Comparison of ENCODE assay signal across 8 mouse cellular contexts in genomic region chr19:8920836-8921291, GRCm38 (mm10). TPM values are rescaled to one million over a fixed set of nuclear protein-coding genes. Genes with fewer than 3 reads are reported as not detected.
A peak's percentile ranks its signal among the peaks of the same experiment; 100 is the strongest.
DNase-seq lines count a peak whose midpoint lies in the region; ATAC-seq lines count a peak whose summit lies in the region.

No protein-coding gene starts in this region.

- no peaks in the 10 kb centered on the region for H3K9me3 ChIP-seq in heart, embryonic 10.5 days
- no peaks in the 10 kb centered on the region for H3K9me3 ChIP-seq in forebrain, embryonic 10.5 days
- no peaks in the 10 kb centered on the region for H3K9me3 ChIP-seq in midbrain, embryonic 11.5 days (ENCODE audit: control insufficient read depth, low read length)

- peaks cover 33% of the 10 kb centered on the region for H3K36me3 ChIP-seq in heart, embryonic 10.5 days
- peaks cover 42% of the 10 kb centered on the region for H3K36me3 ChIP-seq in forebrain, embryonic 10.5 days (replicated peaks)
- peaks cover 5% of the 10 kb centered on the region; the same call in 1 of the 2 replicates for H3K36me3 ChIP-seq in midbrain, embryonic 11.5 days (ENCODE audit: control insufficient read depth, insufficient read depth, low read length)

- ATAC-seq in midbrain, embryonic 11.5 days (ENCODE audit: low FRiP score) = peak; percentile 29; the same call in 1 of the 2 replicates

- peak overlapping the region; percentile 70 for H3K4me2 ChIP-seq in midbrain, embryonic 11.5 days

- H3K4me1 ChIP-seq in heart, embryonic 10.5 days = peaks cover 13% of the 10 kb centered on the region
- H3K4me1 ChIP-seq in forebrain, embryonic 10.5 days = peaks cover 24% of the 10 kb centered on the region
- H3K4me1 ChIP-seq in midbrain, embryonic 11.5 days (ENCODE audit: control insufficient read depth, insufficient read depth, low read length) = peaks cover 14% of the 10 kb centered on the region

- no peak for DNase-seq in heart, embryonic 10.5 days (ENCODE audit: low spot score)
- no peak for DNase-seq in heart, postnatal 36 days
- DNase-seq in MN1 (ENCODE audit: low spot score) = peak; percentile 45
- peak; percentile 38 for DNase-seq in forebrain, embryonic 10.5 days (ENCODE audit: extremely low spot score, low spot score)
- DNase-seq in kidney, postnatal 10 days = peak; percentile 58
- no peak for DNase-seq in midbrain, embryonic 11.5 days (ENCODE audit: low spot score, missing footprints)
- no peak for DNase-seq in urinary bladder, postnatal 14 days (ENCODE audit: low spot score)
- DNase-seq in adrenal gland, adult 8-10 months = no peak

- H3K4me3 ChIP-seq in heart, embryonic 10.5 days = peak overlapping the region; percentile 86
- H3K4me3 ChIP-seq in forebrain, embryonic 10.5 days = peak overlapping the region; percentile 89
- peak overlapping the region; percentile 77 for H3K4me3 ChIP-seq in midbrain, embryonic 11.5 days (ENCODE audit: low read depth, low read length)

- intact Hi-C loops in heart, postnatal 36 days (cut with DNase I) = loop anchor here (2.0 kb wide), 1 partner anchor 22 kb away; the partner anchor contains the start of gene Ganab

- WGBS in heart, embryonic 10.5 days = 4% methylated on average over 6 of the region's 6 CpGs
- 2% methylated on average over 6 of the region's 6 CpGs for WGBS in forebrain, embryonic 10.5 days
- 3% methylated on average over 6 of the region's 6 CpGs for WGBS in midbrain, embryonic 11.5 days

- H3K27ac ChIP-seq in heart, embryonic 10.5 days = peak overlapping the region; percentile 92
- peak overlapping the region; percentile 92 for H3K27ac ChIP-seq in forebrain, embryonic 10.5 days
- peak overlapping the region; percentile 60 for H3K27ac ChIP-seq in midbrain, embryonic 11.5 days (ENCODE audit: low read depth, low read length)

- H3K27me3 ChIP-seq in heart, embryonic 10.5 days (ENCODE audit: insufficient read depth, poor library complexity, severe bottlenecking) = no peaks in the 10 kb centered on the region
- no peaks in the 10 kb centered on the region for H3K27me3 ChIP-seq in forebrain, embryonic 10.5 days (ENCODE audit: poor library complexity, severe bottlenecking)
- H3K27me3 ChIP-seq in midbrain, embryonic 11.5 days (ENCODE audit: control insufficient read depth, insufficient read depth, low read length) = no peaks in the 10 kb centered on the region

- H3K9ac ChIP-seq in midbrain, embryonic 11.5 days (ENCODE audit: low read length) = peak overlapping the region; percentile 73

RNA-seq across cellular contexts. Expression of gene B3gat3, which starts 0.7 kb away (rescaled TPM):
- 52.0 and 57.9 TPM in 2 replicates for polyA plus RNA-seq in heart, embryonic 10.5 days (2016; fragmentation: Nextera tagmentation; extraction: Ambion mirVana)
- 10 to 100 TPM; 34.5 to 37.6 TPM for total RNA-seq in heart, postnatal 36 days (2021)
- 49.6 and 52.2 TPM in 2 replicates for polyA plus RNA-seq in forebrain, embryonic 10.5 days (2016; fragmentation: Nextera tagmentation; extraction: Ambion mirVana)
- polyA plus RNA-seq in midbrain, embryonic 11.5 days (2014; fragmentation: Nextera tagmentation; extraction: Ambion mirVana) = 42.1 and 46.0 TPM in 2 replicates
- 10 to 100 TPM; 61.3 to 72.9 (median 70.0) TPM for total RNA-seq in adrenal gland, adult 8-10 months (2022)

RNA-seq across cellular contexts. Expression of gene Rom1, which starts 8.3 kb away (rescaled TPM):
- 3.2 and 5.2 TPM in 2 replicates for polyA plus RNA-seq in heart, embryonic 10.5 days (2016; fragmentation: Nextera tagmentation; extraction: Ambion mirVana)
- total RNA-seq in heart, postnatal 36 days (2021) = 10 to 100 TPM; 19.8 to 30.2 TPM
- polyA plus RNA-seq in forebrain, embryonic 10.5 days (2016; fragmentation: Nextera tagmentation; extraction: Ambion mirVana) = 3.7 and 3.9 TPM in 2 replicates
- polyA plus RNA-seq in midbrain, embryonic 11.5 days (2014; fragmentation: Nextera tagmentation; extraction: Ambion mirVana) = 1.4 and 2.3 TPM in 2 replicates
- total RNA-seq in adrenal gland, adult 8-10 months (2022) = 10 to 100 TPM; 51.9 to 73.5 (median 54.9) TPM

RNA-seq across cellular contexts. Expression of gene Eml3, which starts 8.5 kb away (rescaled TPM):
- polyA plus RNA-seq in heart, embryonic 10.5 days (2016; fragmentation: Nextera tagmentation; extraction: Ambion mirVana) = 17.4 and 24.4 TPM in 2 replicates
- total RNA-seq in heart, postnatal 36 days (2021) = 10 to 100 TPM in 1 of 2 experiments, 1 to 10 TPM in 1; 9.5 to 11.0 TPM
- polyA plus RNA-seq in forebrain, embryonic 10.5 days (2016; fragmentation: Nextera tagmentation; extraction: Ambion mirVana) = 24.0 and 25.7 TPM in 2 replicates
- polyA plus RNA-seq in midbrain, embryonic 11.5 days (2014; fragmentation: Nextera tagmentation; extraction: Ambion mirVana) = 5.8 and 8.2 TPM in 2 replicates
- total RNA-seq in adrenal gland, adult 8-10 months (2022) = 10 to 100 TPM; 57.9 to 87.6 (median 79.6) TPM

RNA-seq across cellular contexts. Expression of gene Mta2, which starts 20.8 kb away (rescaled TPM):
- 113 and 140 TPM in 2 replicates for polyA plus RNA-seq in heart, embryonic 10.5 days (2016; fragmentation: Nextera tagmentation; extraction: Ambion mirVana)
- 10 to 100 TPM; 33.2 to 38.5 TPM for total RNA-seq in heart, postnatal 36 days (2021)
- 202 and 206 TPM in 2 replicates for polyA plus RNA-seq in forebrain, embryonic 10.5 days (2016; fragmentation: Nextera tagmentation; extraction: Ambion mirVana)
- polyA plus RNA-seq in midbrain, embryonic 11.5 days (2014; fragmentation: Nextera tagmentation; extraction: Ambion mirVana) = 50.9 and 56.0 TPM in 2 replicates
- 100 to 1,000 TPM in 2 of 4 experiments, 10 to 100 TPM in 2; 83.4 to 133 (median 102) TPM for total RNA-seq in adrenal gland, adult 8-10 months (2022)

RNA-seq across cellular contexts. Expression of gene Ganab, which starts 23.0 kb away (rescaled TPM):
- polyA plus RNA-seq in heart, embryonic 10.5 days (2016; fragmentation: Nextera tagmentation; extraction: Ambion mirVana) = 91.4 and 103 TPM in 2 replicates
- total RNA-seq in heart, postnatal 36 days (2021) = 10 to 100 TPM; 48.5 to 52.2 TPM
- polyA plus RNA-seq in forebrain, embryonic 10.5 days (2016; fragmentation: Nextera tagmentation; extraction: Ambion mirVana) = 118 and 121 TPM in 2 replicates
- 101 and 109 TPM in 2 replicates for polyA plus RNA-seq in midbrain, embryonic 11.5 days (2014; fragmentation: Nextera tagmentation; extraction: Ambion mirVana)
- 100 to 1,000 TPM; 204 to 232 (median 222) TPM for total RNA-seq in adrenal gland, adult 8-10 months (2022)

Comparison
In these comparisons a context has a peak if more than half of its experiments do, and no peak if none do; other contexts are left out.
1. DNase-seq: peak in MN1 (single experiment), forebrain, embryonic 10.5 days (single experiment) and kidney, postnatal 10 days (single experiment); none in heart, embryonic 10.5 days (single experiment), heart, postnatal 36 days (0 of 2), midbrain, embryonic 11.5 days (single experiment), urinary bladder, postnatal 14 days (single experiment) and adrenal gland, adult 8-10 months (single experiment).
2. Peak in every context shown above with its lines, with median percentiles within 50 percentile points of each other: H3K27ac ChIP-seq and H3K4me3 ChIP-seq.